Comparison of ENCODE assay signal across 29 mouse cellular contexts in genomic region chr6:92878771-92879170, GRCm38 (mm10). TPM values are rescaled to one million over a fixed set of nuclear protein-coding genes. Genes with fewer than 3 reads are reported as not detected.
DNase-seq lines count a peak whose midpoint lies in the region; ATAC-seq and TF ChIP-seq lines count a peak whose summit lies in the region.
"Had no signal": no experiment of that assay in that cellular context is flagged by ENCODE, and none has a peak within 500 bp of the region (broad histone marks: within the 10 kb centered on the region; RNA-seq: fewer than 3 reads in every experiment).

No protein-coding gene starts in this region.

- TF ChIP-seq EP300 in heart, postnatal 0 days (IDR thresholded peaks at IDR 0.05; ENCODE audit: low read depth), result no peak

- H3K27me3 ChIP-seq in heart, embryonic 12.5 days (replicated peaks), result no peaks in the 10 kb centered on the region
- no peaks in the 10 kb centered on the region for H3K27me3 ChIP-seq in heart, postnatal 0 days (ENCODE audit: control insufficient read depth, insufficient read depth, low read length)
- no peaks in the 10 kb centered on the region for H3K27me3 ChIP-seq in heart, embryonic 11.5 days (ENCODE audit: control insufficient read depth, insufficient read depth, low read length)
- H3K27me3 ChIP-seq in kidney, embryonic 16.5 days (ENCODE audit: insufficient read depth, low read length), result no peaks in the 10 kb centered on the region
- H3K27me3 ChIP-seq: embryonic facial prominence, embryonic 13.5 days; embryonic facial prominence, embryonic 15.5 days had no signal

- no peaks in the 10 kb centered on the region for H3K9me3 ChIP-seq in heart, embryonic 12.5 days (replicated peaks)
- no peaks in the 10 kb centered on the region for H3K9me3 ChIP-seq in heart, postnatal 0 days (replicated peaks; ENCODE audit: control insufficient read depth, low read length)
- no peaks in the 10 kb centered on the region for H3K9me3 ChIP-seq in heart, embryonic 11.5 days (replicated peaks; ENCODE audit: control insufficient read depth, low read length)
- no peaks in the 10 kb centered on the region for H3K9me3 ChIP-seq in kidney, embryonic 16.5 days (ENCODE audit: low read length)
- H3K9me3 ChIP-seq: embryonic facial prominence, embryonic 13.5 days; embryonic facial prominence, embryonic 15.5 days; forebrain, embryonic 10.5 days; forebrain, embryonic 12.5 days had no signal

- no peak overlapping the region for H3K9ac ChIP-seq in heart, embryonic 12.5 days
- no peak overlapping the region for H3K9ac ChIP-seq in heart, postnatal 0 days (replicated peaks; ENCODE audit: low read depth, low read length)
- H3K9ac ChIP-seq in heart, embryonic 11.5 days (ENCODE audit: low read depth, low read length), result no peak overlapping the region
- H3K9ac ChIP-seq in kidney, embryonic 16.5 days (replicated peaks; ENCODE audit: low read length), result no peak overlapping the region
- H3K9ac ChIP-seq: embryonic facial prominence, embryonic 13.5 days; embryonic facial prominence, embryonic 15.5 days; forebrain, embryonic 12.5 days had no signal

- TF ChIP-seq CTCF in heart, postnatal 0 days (IDR thresholded peaks at IDR 0.05; ENCODE audit: low read depth), result no peak

- H3K4me1 ChIP-seq in heart, embryonic 12.5 days (replicated peaks), result peaks cover 20% of the 10 kb centered on the region
- peaks cover 18% of the 10 kb centered on the region; the same call in 1 of the 2 replicates for H3K4me1 ChIP-seq in heart, postnatal 0 days (ENCODE audit: control insufficient read depth, insufficient read depth)
- peaks cover 2% of the 10 kb centered on the region for H3K4me1 ChIP-seq in heart, embryonic 11.5 days (ENCODE audit: control insufficient read depth, insufficient read depth, low read length)
- H3K4me1 ChIP-seq in kidney, embryonic 16.5 days (ENCODE audit: insufficient read depth, low read length), result peaks cover 23% of the 10 kb centered on the region
- H3K4me1 ChIP-seq: embryonic facial prominence, embryonic 15.5 days had no signal

- peak; percentile 33 to 42 for DNase-seq in heart, adult 18-20 months
- DNase-seq in heart, postnatal 0 days (ENCODE audit: low spot score), result peak; percentile 68
- no peak for DNase-seq in heart, postnatal 36 days
- peak; percentile 33 for DNase-seq in heart, postnatal 4 days
- DNase-seq in kidney, adult 8-10 months, result no peak
- DNase-seq: adrenal gland, adult 2 months; adrenal gland, postnatal 10 days; adrenal gland, postnatal 25 days; cerebellum, adult 11 months; cerebellum, adult 18-20 months; cerebellum, adult 8-10 months; cerebellum, adult 9-11 months; cerebellum, postnatal 14 days; cerebellum, postnatal 36 days; embryo, embryonic 11 days had no signal

- no peak overlapping the region for H3K4me3 ChIP-seq in heart, embryonic 12.5 days
- H3K4me3 ChIP-seq in heart, postnatal 0 days (ENCODE audit: low read depth, low read length), result no peak overlapping the region
- no peak overlapping the region for H3K4me3 ChIP-seq in heart, embryonic 11.5 days (ENCODE audit: low read depth, low read length)
- no peak overlapping the region for H3K4me3 ChIP-seq in kidney, embryonic 16.5 days (ENCODE audit: low read length)
- H3K4me3 ChIP-seq: embryonic facial prominence, embryonic 13.5 days; embryonic facial prominence, embryonic 15.5 days; erythroblast, embryonic 14.5 days; forebrain, embryonic 10.5 days; forebrain, embryonic 12.5 days had no signal

- intact Hi-C loops in heart, postnatal 36 days (cut with DNase I), result loop anchor here (5.0 kb wide), 5 partner anchors 91 to 664 kb away; no protein-coding TSS in a partner anchor

- H3K4me2 ChIP-seq in heart, embryonic 12.5 days, result no peak overlapping the region
- H3K4me2 ChIP-seq in heart, postnatal 0 days (ENCODE audit: low read depth, low read length), result no peak overlapping the region
- no peak overlapping the region for H3K4me2 ChIP-seq in heart, embryonic 11.5 days
- no peak overlapping the region for H3K4me2 ChIP-seq in kidney, embryonic 16.5 days (replicated peaks; ENCODE audit: low read depth, low read length)
- H3K4me2 ChIP-seq: embryonic facial prominence, embryonic 13.5 days; embryonic facial prominence, embryonic 15.5 days; forebrain, embryonic 12.5 days had no signal

- H3K36me3 ChIP-seq in heart, embryonic 12.5 days, result peaks cover 43% of the 10 kb centered on the region
- peaks cover 60% of the 10 kb centered on the region for H3K36me3 ChIP-seq in heart, postnatal 0 days (replicated peaks; ENCODE audit: control insufficient read depth, insufficient read depth, low read length)
- peaks cover 8% of the 10 kb centered on the region for H3K36me3 ChIP-seq in heart, embryonic 11.5 days (ENCODE audit: control insufficient read depth, insufficient read depth, low read length)
- H3K36me3 ChIP-seq in kidney, embryonic 16.5 days (ENCODE audit: insufficient read depth, low read length), result peaks cover 47% of the 10 kb centered on the region
- H3K36me3 ChIP-seq: forebrain, embryonic 12.5 days had no signal

- WGBS in heart, embryonic 12.5 days, result 75% methylated on average over 5 of the region's 5 CpGs
- 35% methylated on average over 5 of the region's 5 CpGs for WGBS in heart, postnatal 0 days
- 82% methylated on average over 5 of the region's 5 CpGs for WGBS in heart, embryonic 11.5 days (ENCODE audit: insufficient replicate concordance)
- WGBS in kidney, embryonic 16.5 days, result 57% methylated on average over 5 of the region's 5 CpGs

- ATAC-seq in heart, embryonic 12.5 days (ENCODE audit: insufficient number of reproducible peaks, low FRiP score), result no peak
- peak; percentile 65 for ATAC-seq in heart, postnatal 0 days (ENCODE audit: insufficient read depth, low read depth)
- ATAC-seq in heart, embryonic 11.5 days (replicated peaks; ENCODE audit: insufficient number of reproducible peaks, low FRiP score, low TSS enrichment), result no peak
- no peak for ATAC-seq in kidney, embryonic 16.5 days (ENCODE audit: low FRiP score, low TSS enrichment)
- ATAC-seq: forebrain, embryonic 14.5 days had no signal

- H3K27ac ChIP-seq in heart, embryonic 12.5 days (ENCODE audit: poor library complexity, severe bottlenecking), result no peak overlapping the region
- H3K27ac ChIP-seq in heart, postnatal 0 days (ENCODE audit: low read depth), result no peak overlapping the region
- no peak overlapping the region for H3K27ac ChIP-seq in heart, embryonic 11.5 days (ENCODE audit: low read depth, low read length)
- peak overlapping the region; percentile 61 for H3K27ac ChIP-seq in kidney, embryonic 16.5 days (ENCODE audit: low read length)
- H3K27ac ChIP-seq: embryonic facial prominence, embryonic 13.5 days; embryonic facial prominence, embryonic 15.5 days; forebrain, embryonic 10.5 days; forebrain, embryonic 12.5 days had no signal

RNA-seq across cellular contexts. Expression of gene Gm15737, which starts 9.6 kb away (rescaled TPM):
- total RNA-seq in heart, adult 18-20 months (2021), result under 1 TPM; 0.10 to 0.28 TPM
- 0.10 and 0.13 TPM in 2 replicates for polyA plus RNA-seq in heart, embryonic 12.5 days (2016; fragmentation: Nextera tagmentation; extraction: Ambion mirVana)
- total RNA-seq in heart, postnatal 0 days (2014; rRNA removed; ENCODE audit: low replicate concordance), result 0.15 and 0.35 TPM in 2 replicates
- 0.26 TPM in 2 replicates for polyA plus RNA-seq in heart, postnatal 0 days (2015; fragmentation: Nextera tagmentation; extraction: Ambion mirVana)
- under 1 TPM; 0.24 to 0.28 TPM for total RNA-seq in heart, postnatal 36 days (2021)
- total RNA-seq in heart, postnatal 4 days (2021), result under 1 TPM; 0.09 to 0.14 TPM
- 0.11 and 0.33 TPM in 2 replicates for polyA plus RNA-seq in heart, embryonic 11.5 days (2014; fragmentation: Nextera tagmentation; extraction: Ambion mirVana)
- polyA plus RNA-seq in kidney, embryonic 16.5 days (2015; fragmentation: Nextera tagmentation; extraction: Ambion mirVana), result 0.04 and 0.12 TPM in 2 replicates
- total RNA-seq: adrenal gland, postnatal 10 days; adrenal gland, postnatal 25 days; common myeloid progenitor, adult 5-6 weeks; MEL had no signal
- polyA plus RNA-seq: brain, embryonic 14.5 days; C2C12; embryonic facial prominence, embryonic 11.5 days; embryonic facial prominence, embryonic 13.5 days; erythroblast, embryonic 14.5 days; forebrain, embryonic 12.5 days; forebrain, embryonic 14.5 days had no signal

Comparison
In these comparisons a context has a peak if more than half of its experiments do, and no peak if none do; other contexts are left out.
1. DNase-seq: peak in heart, adult 18-20 months (2 of 2), heart, postnatal 0 days (single experiment) and heart, postnatal 4 days (single experiment); none in heart, postnatal 36 days (0 of 2) and kidney, adult 8-10 months (0 of 2).